Mouse (Mus musculus): ENCODE data around the gene Cox4i2.

DNA sequence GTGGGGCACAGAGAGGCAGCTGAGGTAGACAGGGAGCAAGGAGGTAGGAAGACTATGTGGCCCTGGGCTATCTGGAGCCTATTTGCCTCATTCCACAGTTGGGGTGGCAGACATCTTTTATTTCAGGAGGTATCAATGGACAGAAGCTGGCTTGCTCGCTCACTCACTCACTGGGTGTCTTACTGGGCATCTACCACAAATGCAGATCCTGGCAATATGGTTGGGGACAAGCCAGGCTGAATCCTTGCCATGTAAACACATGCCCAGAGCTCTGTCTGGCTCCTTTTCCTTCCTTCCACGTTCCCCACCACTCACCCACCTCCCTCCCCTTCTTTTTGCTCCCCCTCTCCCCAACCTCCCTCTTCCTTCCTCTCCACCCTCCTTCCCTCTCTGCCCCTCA, 3.5 kb downstream of the Cox4i2 start:
- TF ChIP-seq EP300 (IDR thresholded peaks at IDR 0.05; ENCODE audit: low read depth) (no peak), CTCF (IDR thresholded peaks at IDR 0.05; ENCODE audit: low read depth) (no peak)
